Mouse (Mus musculus): ENCODE measurements around the gene Sema3a.
"Not testable (repeated sequence)": the region's sequence is repeated elsewhere in the genome, so short reads cannot be mapped to it uniquely, and the experiment has no call there.

The Sema3a gene

DNA sequence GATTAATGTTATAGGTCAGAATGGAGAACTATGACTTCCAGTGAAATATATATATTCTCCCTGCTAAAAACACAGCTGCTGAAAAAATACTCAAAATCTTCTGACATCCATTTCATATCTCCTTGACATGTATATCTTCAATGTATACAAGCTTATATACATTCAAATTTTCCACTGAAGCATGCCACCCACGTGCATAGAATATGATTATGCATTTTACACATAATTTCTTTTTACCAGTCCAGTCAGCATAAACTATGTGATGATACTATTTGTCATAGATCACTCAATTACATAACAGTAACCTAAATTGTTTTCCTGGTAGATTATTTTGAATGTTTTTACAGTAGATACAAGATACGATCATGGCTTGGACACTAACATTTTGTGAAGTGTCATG is 306.6 kb downstream of the Sema3a start:
- no peak for DNase-seq

DNA sequence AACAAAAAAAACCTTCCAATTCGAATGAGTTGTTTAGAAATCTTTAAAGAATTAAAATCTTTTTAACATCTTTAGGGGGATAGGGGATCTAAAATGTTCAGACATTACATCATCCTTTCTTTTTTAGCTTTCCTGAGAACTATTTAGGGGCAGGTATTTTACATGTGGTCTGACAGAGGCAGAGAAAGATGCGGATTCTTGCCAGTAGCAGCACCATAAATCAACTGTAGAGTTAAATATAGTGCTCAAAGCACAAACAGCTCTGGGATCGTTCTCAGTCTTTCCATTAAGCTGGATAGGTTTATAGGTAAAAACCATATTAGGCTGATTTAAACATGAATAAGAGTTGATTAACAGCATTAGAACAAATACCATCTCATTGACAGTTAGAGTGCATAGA is 307.4 kb downstream of the Sema3a start:
- no peak for DNase-seq

DNA sequence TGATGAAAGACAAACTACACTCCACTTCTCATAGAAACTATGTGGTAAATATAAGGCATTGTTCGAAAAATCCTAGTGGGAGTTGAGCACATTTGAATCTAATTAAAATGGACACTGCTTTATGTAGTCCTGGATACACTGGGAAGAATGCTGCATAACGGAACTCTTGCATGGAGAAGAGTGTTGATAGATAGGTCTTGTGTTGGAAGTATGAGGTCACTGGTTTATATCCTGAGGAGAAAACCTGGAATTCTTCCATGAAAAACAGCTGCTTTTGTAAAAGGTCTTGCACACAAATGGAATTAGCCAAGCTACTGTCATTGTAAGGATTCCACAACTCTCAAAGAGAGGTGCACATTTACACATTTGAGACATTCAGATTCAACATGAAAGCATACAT is 308.1 kb downstream of the Sema3a start:
- DNase-seq, result no peak

DNA sequence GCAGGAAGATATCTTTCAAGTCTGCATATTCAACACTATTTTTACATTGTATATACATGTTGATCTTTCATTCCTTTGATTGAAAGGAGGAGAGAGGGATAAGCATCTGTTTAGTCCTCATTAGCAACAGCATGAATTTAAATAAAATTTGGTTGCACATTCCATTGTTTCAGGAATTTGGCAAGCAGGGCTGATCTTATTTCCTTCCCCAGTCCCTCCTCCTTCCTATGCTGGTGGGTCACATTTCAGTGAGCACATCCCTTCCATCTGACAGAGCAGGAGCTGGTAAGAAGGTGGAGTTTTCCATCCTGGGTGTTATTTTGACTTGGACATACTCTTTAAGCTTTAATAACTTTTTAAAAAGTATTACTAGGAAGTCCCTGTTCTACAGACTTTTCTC is 315.9 kb downstream of the Sema3a start:
- no peak for DNase-seq

DNA sequence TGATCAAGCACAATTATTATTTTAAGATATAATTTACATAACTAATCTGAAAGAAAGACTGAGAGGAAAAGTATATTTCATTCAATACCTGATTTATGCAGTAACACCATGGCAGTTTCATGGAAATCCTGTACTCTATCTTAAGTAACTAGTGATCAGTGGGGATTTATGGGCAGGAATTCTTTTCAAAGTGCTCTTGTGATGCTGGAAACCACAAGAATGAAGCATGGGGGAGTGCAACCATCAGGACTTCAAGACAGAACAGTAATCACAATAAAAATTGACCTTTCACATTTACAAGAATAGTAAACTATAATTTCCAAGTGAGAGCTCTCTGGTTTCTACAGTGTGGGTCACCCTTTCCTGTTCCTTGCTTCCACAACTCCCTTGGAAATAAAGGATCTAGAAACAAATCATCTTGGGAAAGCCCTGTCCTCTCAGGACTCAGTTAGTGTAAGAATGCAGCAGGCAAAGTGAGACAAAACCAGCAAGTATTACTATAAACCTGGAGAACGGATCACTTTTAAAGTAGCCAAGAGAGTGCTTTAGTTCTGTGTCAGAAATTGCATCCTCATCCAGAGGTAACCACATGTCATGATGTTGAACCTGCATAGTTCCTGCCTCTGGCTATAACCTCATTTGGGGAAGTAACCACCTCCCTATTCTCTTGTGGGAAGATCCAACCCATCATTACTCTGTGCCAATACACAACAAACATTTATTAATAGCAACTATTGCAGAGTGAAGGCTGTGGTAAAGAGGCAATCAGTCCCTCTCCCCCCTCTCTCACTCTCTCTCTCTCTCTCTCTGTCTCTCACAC is 335.2 kb downstream of the Sema3a start:
- DNase-seq, result no peak

DNA sequence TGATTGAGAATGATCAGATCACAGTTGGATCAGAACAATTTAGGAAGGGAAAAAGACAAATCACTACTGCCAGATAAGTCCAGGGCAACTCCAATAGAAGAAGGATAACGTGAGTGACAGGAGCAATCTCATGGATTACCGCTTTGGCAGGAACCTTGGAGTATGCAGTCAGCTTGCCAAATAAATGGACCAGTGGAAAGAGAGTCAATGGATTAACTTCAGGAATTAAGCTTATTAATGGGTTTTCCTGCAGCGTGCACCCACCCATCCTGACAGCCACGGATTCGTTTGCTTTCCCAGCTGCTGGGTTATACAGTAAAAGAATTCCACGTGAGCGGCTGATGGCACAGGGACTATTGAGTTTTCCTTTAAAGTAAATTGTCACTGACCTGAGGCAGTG is 343.6 kb downstream of the Sema3a start:
- no peak for DNase-seq

DNA sequence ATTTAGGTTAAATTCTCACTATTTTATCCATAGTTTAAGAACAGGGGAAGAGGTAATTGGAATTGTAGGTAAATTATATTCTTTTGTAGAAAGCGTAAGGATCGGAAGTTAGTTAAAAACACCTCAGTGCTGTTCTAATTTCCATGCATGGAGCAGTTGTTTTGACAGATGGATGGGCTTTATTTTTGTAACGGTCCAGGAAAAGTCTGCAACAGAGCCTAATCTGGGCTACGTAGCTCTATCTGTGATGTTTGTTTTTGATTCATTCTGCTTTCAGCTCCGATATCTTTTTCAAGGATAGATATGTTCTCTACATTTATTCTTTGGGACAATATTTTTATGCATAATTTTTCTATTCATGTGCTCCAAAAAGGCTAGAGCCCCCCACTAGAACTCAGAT is 344.2 kb downstream of the Sema3a start:
- DNase-seq, result no peak

DNA sequence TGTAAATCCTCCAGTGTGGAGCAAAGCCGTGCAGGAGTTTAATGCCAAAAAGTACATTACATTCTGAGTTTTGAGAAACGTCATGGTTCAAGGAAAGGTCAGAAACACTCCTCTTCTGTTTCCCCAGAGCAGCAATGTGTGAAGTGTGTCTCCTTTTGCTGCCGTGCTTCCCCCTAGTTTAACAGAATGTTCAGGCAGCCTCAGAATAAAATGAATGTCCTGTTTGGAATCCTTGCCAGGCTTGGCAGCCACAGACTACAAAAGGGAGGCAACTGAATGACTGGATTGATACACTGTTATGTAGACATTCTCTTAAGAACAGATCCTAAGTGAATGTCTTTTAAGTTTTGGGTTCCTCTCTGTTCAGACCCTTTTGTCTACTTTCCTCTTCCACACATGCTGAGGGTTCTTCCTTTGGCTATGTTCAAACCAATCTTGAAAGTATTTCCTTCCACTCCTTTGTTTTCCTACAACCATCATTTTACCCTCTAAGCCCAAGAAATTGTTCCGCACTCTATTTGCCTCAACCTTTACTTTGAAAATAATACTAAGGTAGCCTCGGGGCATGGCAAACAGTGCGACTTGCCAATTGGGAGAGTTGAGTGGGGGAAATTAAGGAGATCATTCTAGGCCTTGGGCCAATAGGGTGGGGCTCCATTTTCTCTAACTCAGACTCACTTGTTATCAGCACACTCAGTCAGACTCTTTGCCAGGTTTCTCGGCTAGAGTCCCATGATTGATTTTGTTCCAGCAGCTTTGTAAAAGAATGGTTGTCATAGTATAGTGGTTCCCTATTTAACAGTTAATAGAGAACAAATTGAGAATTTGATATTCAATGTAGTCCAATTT is 345.1 kb downstream of the Sema3a start:
- peak; percentile 6 for DNase-seq

DNA sequence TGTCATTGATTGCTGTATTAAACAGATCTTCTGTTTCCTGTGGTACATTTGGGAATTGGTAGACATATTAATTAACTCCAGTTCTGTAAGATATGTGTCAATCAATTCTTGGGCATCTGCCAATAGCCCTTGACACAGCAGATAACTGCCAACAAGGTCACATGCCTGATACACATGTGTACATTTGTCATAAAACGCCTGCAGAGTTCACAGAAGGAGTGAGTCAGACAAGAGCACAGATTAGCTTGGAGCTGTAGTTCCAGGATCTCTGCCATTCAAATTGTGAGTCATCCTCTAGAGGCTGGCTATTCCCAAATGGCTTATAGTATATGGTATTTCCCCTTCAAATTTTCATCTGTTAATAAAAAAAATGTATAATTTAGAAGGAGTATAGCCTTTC is 352.4 kb downstream of the Sema3a start:
- DNase-seq, result no peak

DNA sequence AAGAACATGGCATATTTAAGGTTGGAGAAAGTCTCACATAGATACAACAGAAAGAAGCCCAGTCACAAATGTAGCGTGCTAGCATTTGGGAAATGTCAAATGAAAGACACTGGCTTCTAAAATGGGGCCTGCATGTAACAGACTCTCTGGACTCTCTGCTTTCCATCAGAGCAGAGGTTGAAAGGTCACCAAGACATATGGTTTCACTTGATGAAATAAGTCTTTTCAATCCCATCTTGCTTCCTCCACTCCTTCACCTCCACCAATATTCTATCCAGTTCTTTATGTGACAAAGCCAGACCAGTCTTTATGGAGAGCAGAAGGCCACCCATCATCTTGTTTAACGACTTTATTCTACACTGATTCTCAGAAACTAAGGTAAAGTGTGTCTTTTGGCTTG is 363.5 kb downstream of the Sema3a start:
- DNase-seq, result no peak

DNA sequence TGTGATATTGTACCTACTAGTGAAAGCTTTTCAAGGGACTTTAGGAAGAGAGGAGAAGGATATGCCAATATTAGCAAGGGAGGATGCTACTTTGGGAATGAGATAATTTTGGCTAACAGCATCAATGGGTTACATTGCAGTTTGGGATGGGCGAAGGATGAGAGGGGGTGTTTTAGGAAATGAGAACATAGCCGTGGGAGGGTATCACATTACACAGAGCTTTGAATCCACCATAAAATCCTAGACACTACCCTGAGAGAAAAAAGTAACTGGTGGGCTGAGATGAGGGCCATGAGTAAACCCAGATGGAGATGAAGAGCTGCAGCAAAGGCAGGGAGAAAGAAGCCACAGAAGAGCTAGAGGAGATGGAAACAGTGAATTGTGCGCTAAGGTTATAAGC is 370.8 kb downstream of the Sema3a start:
- not testable (repeated sequence) for DNase-seq

DNA sequence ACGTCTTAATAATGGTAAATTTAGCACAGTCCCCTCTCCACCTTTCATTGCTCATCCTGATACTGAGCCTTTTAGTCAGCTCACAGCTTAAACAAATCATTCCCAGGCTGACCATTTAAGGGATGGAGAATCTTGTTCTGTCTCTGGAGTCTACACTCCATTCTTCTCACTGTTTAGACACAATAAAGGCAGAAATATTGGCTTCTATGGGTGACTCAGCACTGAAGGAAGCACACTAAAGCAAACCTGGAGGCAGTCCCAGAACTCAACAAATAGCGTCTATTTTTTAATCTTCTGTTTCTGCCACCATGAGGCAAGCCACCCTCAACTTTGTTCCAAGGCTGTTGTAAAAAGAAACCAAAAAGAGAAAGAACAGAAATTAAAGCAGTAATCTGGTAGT is 374.6 kb downstream of the Sema3a start:
- no peak for DNase-seq

DNA sequence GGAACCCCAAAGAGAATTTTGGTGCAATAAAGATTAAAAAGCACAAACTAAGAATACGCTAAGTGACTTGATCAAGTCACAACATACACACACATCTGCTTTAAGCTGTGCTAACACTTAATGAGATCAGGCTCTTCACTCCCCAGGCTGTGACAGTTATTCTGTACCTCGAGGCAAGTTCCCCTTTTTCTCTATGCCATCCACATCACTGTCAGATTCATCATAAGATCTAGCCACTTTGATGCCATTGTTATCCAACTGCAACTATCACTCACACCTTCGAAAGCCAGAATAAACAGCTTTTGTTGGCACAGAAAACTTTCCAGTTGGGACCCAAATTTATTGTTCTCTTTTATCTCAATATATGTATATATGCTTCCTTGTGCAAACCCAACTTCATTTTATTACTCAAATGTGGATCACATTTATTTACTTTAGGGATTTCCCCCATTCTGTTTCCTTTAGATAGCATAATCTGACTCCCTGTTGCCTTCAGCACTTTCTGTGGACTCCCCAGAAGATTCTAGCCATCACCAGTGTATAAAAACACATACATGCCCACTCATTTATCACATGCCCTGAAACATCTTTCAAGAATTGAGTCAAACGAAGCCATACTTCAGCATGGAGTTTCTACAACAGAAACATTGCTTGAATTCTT is 380.8 kb downstream of the Sema3a start:
- DNase-seq, result no peak

DNA sequence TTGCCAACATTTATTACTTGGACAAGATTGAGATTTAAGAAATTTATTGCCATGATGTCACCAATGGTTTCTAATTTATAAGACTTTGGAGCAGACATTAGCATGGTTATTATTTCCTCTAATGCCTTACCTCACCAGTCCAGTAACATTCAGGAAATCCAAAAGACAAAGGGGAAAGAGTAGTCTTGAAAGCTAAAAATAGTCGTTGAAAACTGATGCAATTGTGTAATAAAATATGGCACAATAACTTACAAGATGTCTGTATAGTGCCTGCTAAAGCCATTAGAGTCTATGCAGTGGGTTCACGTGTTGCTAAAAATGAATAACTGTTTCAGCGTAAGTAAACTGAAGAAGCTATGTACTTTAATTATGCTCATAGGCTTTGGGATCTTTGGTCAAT is 383.9 kb downstream of the Sema3a start:
- no peak for DNase-seq

DNA sequence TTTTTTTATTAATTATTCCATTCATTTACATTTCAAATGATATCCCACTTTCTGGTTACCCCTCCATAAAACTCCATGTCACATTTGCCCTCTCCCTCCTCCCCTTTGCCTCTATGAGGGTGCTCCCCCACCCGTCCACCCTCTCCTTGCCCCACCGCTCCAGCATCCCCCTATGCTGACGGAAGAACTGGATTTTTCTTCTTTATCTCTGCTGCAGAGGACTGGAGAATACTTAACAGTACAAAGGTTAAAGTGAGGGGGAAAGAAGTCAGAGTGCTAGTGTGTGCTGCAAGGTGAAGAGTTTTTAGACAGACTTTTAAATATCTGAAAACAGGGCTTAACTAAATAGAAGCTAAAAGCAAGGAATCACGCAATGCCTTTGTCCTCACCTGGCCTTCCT is 391.8 kb downstream of the Sema3a start:
- no peak for DNase-seq

DNA sequence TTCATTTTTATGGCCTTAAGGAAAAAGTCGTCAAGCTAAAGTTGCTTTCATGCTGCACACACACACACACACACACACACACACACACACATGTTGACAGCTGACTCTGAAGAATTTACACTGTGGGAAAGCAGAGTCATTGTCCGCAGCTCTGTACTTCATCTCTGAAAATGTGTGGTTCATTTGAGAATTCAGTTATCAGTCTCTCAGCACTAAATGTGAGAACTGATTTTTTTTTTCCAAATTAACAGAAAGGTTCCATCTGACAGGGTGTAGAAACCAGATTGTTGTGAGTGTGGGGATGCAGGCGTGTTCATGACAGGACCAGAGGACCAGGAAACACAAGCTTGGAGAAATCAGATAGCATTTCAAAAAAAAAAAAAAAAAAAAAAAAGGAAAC is 400.4 kb downstream of the Sema3a start:
- no peak for DNase-seq

DNA sequence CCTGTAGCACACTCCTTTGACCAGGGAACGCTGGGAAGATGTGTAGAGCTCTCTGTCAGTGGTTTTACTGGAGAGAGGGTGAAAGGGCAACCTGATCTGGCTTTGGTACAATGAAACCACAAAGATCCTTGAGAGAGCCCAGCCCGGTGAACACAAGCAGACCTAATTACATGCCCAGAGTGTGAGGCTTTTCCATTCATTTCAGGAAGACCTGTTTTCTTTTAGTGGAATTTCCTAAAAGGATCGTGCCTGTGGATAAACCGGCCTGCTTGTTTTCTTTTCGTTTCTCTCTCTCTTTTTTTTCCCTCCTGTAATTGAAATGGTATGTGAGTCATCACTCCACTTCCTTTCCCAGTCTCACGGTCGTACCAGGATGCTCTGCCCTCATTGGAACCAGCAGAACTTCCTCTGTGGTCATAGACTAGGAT is 401.8 kb downstream of the Sema3a start:
- DNase-seq, result no peak

DNA sequence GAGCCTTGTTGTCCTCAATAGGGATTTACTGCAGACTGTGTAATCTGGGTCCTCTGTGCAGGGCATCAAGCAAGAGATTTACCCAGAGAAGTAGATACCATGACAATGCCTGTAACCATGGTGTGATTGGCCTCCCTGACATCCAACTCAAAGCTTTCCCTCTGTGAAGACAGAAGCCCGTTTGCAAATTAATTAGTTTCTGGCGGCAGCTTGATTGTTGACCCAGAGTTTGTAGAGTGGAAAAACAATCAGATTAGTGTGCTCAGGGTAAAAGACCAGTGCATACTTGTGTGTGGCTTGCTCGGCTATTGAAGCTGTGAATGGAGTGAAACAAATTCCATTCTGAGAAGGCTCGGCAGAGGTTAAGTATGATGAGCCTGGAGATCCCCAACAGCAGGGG is 404.0 kb downstream of the Sema3a start:
- no peak for DNase-seq

DNA sequence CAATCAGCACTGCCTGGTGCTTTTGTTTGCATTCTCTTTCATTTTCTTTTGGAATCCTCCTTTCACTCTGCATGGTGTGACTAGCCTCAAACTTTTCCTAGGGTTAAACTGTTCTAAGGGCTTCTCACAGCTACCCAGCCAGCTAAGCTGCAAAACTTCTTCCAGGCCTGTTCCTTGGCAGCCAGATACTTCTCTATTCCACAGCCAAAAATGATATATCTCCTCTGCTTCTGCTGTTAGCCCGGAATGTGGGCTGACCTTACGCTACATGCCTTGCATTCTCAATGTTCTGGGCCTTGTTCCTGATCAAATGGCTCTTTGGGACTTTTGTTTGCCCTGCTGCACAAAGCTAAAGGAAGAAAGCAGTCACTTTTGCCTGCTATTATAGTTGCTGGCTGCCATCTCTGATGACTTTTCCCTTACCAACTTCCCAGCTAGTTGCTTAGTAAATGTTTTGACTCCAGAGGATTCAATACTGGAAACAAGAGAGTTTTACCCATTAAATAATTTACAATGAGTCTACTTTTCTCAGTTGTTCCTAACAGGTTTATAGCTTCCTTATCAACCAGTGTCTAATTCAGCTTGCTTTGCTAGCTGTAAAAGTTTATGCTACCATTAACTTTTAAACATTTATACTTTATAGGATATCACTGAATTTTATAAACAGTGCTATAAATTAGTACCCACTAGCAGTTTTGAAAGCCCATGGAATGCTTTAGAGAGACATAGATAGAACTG is 422.4 kb downstream of the Sema3a start:
- no peak for DNase-seq

DNA sequence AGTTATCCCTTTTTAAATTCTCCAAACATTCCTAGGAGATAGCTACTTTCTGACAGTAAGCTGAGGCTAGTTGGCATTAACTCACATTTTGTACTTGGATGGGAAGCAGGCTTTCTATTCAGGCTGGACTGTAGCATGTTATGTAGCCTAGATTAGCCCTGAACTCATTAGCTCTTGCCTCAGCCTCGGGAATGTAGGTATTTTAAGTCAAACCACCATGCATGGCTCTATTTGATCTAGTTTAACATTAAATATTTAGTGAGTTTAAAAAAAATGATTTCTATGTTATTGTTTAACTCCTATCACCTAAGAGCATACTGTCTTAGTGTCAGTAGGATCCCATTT is 423.0 kb downstream of the Sema3a start:
- DNase-seq, result no peak

DNA sequence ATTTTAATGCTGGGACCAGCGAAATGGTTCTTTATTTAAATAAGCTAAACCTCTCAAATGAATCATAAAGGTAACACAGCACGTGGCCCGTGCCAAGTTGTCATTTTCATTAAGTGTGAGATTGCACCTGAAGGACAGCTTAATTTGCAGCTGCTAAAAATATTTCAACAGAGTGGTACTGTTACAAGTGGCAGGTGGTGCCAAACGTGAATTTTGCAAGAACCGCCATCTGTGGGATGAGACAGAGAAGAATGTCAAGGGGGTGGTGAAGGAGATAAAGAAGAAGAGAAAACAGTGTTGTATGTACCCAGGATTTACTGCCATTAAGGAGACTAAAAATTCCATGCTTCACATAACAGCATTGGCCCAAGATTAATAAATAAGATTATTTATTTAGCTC is 423.9 kb downstream of the Sema3a start:
- DNase-seq, result no peak

DNA sequence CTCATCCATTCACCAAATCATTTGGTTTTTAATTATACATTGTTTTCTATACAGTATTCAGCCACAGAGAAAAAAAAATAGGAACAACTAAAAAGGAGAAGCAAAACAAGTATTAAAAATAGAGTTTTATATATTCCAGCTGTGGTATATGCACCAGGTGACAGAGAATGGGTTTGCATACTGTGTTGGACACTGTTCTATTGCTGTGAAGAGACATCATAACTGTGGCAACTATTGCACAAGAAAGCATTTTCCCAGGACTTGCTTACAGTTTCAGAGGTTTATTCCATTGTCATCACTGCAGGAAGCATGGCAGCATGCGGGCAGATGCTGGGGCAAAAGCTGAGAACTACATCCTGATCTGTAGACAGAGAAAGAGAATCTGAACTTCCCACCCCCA is 425.7 kb downstream of the Sema3a start:
- DNase-seq, result no peak

DNA sequence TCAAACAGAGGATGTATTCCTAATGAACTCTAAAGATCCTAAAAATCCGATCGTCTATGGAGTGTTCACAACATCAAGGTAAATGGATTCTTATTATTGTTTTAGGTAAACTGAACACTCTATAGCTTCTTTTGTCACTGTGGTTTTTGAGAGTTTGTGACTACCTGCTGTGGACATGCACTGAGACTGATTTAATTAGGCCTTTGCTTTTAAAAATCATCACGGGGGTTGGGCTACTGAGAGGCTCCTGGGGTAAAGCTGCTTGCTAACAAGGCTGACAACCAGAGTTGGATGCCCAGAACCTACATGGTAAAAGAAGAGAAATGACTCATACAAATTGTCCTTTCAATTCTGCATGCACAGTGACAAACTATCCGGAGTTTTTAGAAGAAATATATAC is 432.0 kb downstream of the Sema3a start:
- DNase-seq, result no peak
